Mouse (Mus musculus) heart, embryonic 11.5 days (tissue): ENCODE measurements around the gene Shank3. TPM values are rescaled to one million over a fixed set of nuclear protein-coding genes. Genes with fewer than 3 reads are reported as not detected.

Source experiments
- ATAC-seq: fragments of 200-750 bp; cut with Nextera tagmentation; replicated peaks from 2 replicates; pipeline ENCODE4 v1.8.0; 2017; ENCODE audit warnings: moderate library complexity; ENCODE audit not compliant: insufficient number of reproducible peaks, low FRiP score, low TSS enrichment
- H3K27ac ChIP-seq: fragments of 300-500 bp; sonication (generic); 2 replicates; pipeline ENCODE4 v1.5.1; 2014; ENCODE audit warnings: mild to moderate bottlenecking, low read depth, low read length
- H3K27me3 ChIP-seq: fragments of 300-500 bp; sonication (generic); 2 replicates; pipeline ENCODE4 v1.6.1; 2014; ENCODE audit warnings: mild to moderate bottlenecking, low read length, mixed read lengths; ENCODE audit not compliant: control insufficient read depth, insufficient read depth
- H3K36me3 ChIP-seq: fragments of 300-500 bp; sonication (generic); 2 replicates; pipeline ENCODE4 v1.6.1; 2014; ENCODE audit warnings: mild to moderate bottlenecking, low read length, moderate library complexity, mixed read lengths; ENCODE audit not compliant: control insufficient read depth, insufficient read depth
- H3K4me1 ChIP-seq: fragments of 300-500 bp; sonication (generic); 2 replicates; pipeline ENCODE4 v1.6.1; 2014; ENCODE audit warnings: low read length; ENCODE audit not compliant: control insufficient read depth, insufficient read depth
- H3K4me2 ChIP-seq: fragments of 300-500 bp; sonication (generic); 2 replicates; pipeline ENCODE4 v1.6.1; 2014; ENCODE audit warnings: mild to moderate bottlenecking, moderate library complexity
- H3K4me3 ChIP-seq: fragments of 300-500 bp; sonication (generic); 2 replicates; pipeline ENCODE4 v1.5.1; 2014; ENCODE audit warnings: low read depth, low read length
- H3K9ac ChIP-seq: fragments of 300-500 bp; sonication (generic); 2 replicates; pipeline ENCODE4 v1.6.1; 2014; ENCODE audit warnings: mild to moderate bottlenecking, low read depth, low read length, moderate library complexity
- H3K9me3 ChIP-seq: fragments of 300-500 bp; sonication (generic); replicated peaks from 2 replicates; pipeline ENCODE4 v1.6.1; 2016; ENCODE audit warnings: low read length; ENCODE audit not compliant: control insufficient read depth
- WGBS: fragments of 180-500 bp; shearing (Covaris S2); extraction: QIAGEN DNeasy Blood & Tissue Kit; methylation state at CpG from one replicate; pipeline ENCODE4 v1.1.7; 2014; ENCODE audit not compliant: insufficient replicate concordance; 5-methylcytosine and 5-hydroxymethylcytosine counted together
- polyA plus RNA-seq: library from polyadenylated mRNA; unstranded; fragments of >200 nt; fragmentation: Nextera tagmentation; extraction: Ambion mirVana; gene quantifications from 2 replicates; pipeline ENCODE4 v1.2.1, GENCODE M21; 2014

The Shank3 gene
- polyA plus RNA-seq, 1 experiment from 2014 or later = 2.7 TPM

DNA sequence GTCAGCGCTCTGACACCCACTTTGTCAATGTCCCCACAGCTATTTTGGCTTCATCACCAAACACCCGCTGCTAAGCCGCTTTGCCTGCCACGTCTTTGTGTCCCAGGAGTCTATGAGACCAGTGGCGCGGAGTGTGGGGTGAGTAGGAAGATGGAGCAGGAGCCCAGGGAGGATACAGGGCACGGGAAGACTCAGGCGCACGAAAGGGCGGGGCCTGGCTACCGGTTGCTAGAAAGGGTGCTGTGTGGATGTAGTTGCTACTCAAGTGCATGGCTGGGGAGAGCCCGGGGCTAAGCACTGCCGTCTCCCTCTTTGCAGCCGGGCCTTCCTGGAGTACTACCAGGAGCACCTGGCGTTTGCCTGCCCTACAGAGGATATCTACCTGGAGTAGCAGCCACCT lies 38.1 kb upstream of the Shank3 start:
- ATAC-seq = no peak
- Histone ChIP-seq H3K4me1 (no peaks in the 10 kb centered on the region), H3K4me2 (no peak overlapping the region), H3K9me3 (no peaks in the 10 kb centered on the region), H3K4me3 (no peak overlapping the region), H3K27ac (no peak overlapping the region), H3K9ac (no peak overlapping the region), H3K36me3 (no peaks in the 10 kb centered on the region), H3K27me3 (peaks cover 30% of the 10 kb centered on the region)
- WGBS = 68% methylated on average over 15 of the region's 15 CpGs

DNA sequence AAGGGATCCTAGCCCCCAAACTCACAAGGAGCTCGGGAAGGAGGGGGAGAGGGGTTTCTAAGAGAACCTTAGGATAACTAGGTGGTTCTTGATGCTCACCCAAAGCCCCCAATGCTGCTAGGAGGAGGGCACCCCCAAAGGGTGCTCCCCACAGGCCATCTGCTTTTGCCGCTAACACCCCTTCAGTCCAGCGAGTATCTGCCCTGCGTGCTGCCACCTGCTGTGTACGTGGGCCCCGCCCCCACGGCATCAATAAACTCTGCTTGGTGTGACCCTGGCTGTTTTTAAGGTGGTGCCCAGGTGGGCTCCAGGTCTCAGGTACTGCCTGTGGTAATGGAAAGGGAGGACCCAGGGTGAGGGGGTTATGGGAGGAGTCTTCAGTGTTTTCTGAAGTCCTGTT lies 37.2 kb upstream of the Shank3 start:
- Histone ChIP-seq H3K4me1 (no peaks in the 10 kb centered on the region), H3K9me3 (no peaks in the 10 kb centered on the region), H3K4me2 (no peak overlapping the region), H3K27me3 (peaks cover 22% of the 10 kb centered on the region), H3K4me3 (no peak overlapping the region), H3K36me3 (no peaks in the 10 kb centered on the region), H3K27ac (no peak overlapping the region), H3K9ac (no peak overlapping the region)
- no peak for ATAC-seq
- 60% methylated on average over 7 of the region's 7 CpGs for WGBS

DNA sequence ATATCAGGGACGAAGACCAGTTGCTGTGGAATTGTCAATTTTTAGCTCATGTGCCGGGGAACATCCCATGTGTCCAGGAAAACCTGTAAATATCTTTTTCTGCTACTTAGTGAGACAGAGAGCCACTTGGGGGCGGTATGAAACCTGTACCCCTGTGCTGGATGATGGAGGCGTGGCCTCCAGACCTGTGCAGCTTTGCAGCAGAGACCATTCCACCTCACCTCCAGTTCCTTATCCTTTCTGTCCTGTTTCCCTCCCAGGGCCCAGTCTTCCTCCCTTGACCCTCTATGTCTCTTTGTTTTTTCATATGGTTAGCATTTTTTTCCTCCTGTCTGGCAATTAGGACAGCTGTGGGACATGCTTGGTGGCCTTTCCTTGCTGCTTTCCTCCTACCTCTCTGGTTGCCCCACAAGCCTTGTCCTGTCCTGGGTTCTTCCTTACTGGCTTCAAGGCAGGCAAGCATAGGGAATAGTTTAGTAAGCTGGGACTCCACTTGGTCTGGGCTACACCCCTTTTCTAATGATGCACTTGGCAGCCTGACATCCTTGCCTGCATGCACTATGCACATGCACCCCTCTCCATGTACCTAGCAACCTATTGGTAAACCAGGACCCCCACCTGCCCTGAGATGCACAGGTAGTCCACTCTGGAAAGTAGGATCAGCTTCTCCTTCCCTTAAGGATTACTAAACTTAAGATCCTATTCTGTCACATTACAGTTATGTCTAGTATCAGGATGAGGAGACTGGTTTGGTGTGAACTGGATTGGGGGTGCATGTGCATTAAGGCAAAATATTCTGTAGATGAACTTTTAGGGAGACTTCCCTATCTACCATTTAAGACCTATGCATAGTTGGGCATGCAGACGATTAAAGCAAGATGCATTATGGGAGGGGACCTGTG lies 35.8 kb upstream of the Shank3 start:
- no peak for ATAC-seq
- Histone ChIP-seq H3K9ac (no peak overlapping the region), H3K4me3 (no peak overlapping the region), H3K27me3 (peaks cover 12% of the 10 kb centered on the region), H3K36me3 (no peaks in the 10 kb centered on the region), H3K27ac (no peak overlapping the region), H3K4me1 (no peaks in the 10 kb centered on the region), H3K4me2 (no peak overlapping the region), H3K9me3 (no peaks in the 10 kb centered on the region)
- 45% methylated on average over 5 of the region's 5 CpGs for WGBS

DNA sequence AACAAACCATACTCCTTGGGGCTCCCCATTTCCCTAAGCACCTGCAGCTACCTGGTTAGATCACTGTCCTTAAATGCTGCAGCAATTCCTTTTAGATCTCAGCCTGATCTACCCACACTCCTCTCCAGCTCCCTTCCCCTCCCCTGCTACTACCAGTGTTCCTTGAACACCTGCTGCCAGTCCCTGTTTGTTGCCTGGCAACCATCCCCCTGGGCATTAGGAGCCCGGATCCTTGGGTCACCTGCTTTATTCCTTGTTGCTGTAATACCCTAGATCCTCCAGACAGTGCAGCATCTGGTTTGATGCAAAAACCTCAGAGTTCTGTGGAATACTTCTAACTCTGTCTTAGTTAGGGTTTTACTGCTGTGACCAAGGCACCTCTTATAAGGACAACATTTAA lies 34.4 kb upstream of the Shank3 start:
- Histone ChIP-seq H3K36me3 (no peaks in the 10 kb centered on the region), H3K27ac (no peak overlapping the region), H3K9ac (no peak overlapping the region), H3K4me1 (no peaks in the 10 kb centered on the region), H3K4me2 (no peak overlapping the region), H3K4me3 (no peak overlapping the region), H3K27me3 (peaks cover 9% of the 10 kb centered on the region), H3K9me3 (no peaks in the 10 kb centered on the region)
- no peak for ATAC-seq
- WGBS = 10% methylated on average over 1 of the region's 1 CpGs

DNA sequence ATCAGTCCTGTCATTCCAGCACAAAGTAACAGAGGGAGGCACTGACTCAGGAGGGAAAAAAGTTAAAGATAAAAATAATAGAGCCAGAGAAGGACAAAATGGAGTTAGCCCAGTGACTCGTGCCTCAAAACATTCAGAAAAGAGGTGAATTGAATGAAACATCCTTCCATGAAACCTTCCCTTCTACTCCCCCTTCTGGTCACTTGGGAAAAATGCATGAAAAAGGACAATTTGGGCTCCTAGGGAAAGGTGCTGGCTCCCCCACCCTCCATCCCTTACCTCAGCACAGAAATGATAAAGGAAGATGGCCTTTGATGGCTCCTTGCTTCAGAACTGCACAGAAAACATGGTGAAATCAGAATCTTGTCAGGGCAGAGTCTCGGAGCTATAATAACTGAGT lies 30.8 kb upstream of the Shank3 start:
- no peak overlapping the region for H3K4me2 ChIP-seq
- H3K4me1 ChIP-seq = no peaks in the 10 kb centered on the region
- no peak overlapping the region for H3K4me3 ChIP-seq
- no peaks in the 10 kb centered on the region for H3K9me3 ChIP-seq
- no peak overlapping the region for H3K27ac ChIP-seq
- no peaks in the 10 kb centered on the region for H3K36me3 ChIP-seq
- no peaks in the 10 kb centered on the region for H3K27me3 ChIP-seq
- ATAC-seq = no peak
- H3K9ac ChIP-seq = no peak overlapping the region
- 23% methylated on average over 2 of the region's 2 CpGs for WGBS

DNA sequence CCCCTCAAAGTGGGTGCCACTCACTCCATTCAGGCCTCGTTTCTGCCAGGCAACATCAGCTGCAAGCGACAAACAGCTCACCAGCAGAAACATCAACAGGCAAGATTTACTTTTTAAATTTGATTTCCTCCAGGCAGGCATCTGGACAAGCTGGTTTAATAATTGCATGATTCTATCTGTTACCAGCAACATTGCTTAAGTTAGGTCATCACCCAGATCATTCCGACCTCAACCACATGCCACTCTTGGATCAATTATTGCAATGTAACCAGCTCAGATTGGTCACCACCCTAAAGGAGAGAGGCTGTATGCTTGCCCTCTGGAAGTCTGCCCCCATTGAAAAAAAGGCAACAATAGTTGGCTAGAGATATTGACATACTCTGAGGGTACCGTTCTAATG lies 27.9 kb upstream of the Shank3 start:
- Histone ChIP-seq H3K27me3 (no peaks in the 10 kb centered on the region), H3K36me3 (no peaks in the 10 kb centered on the region), H3K4me1 (peaks cover 4% of the 10 kb centered on the region; the same call in 1 of the 2 replicates), H3K4me2 (no peak overlapping the region), H3K27ac (no peak overlapping the region), H3K9me3 (no peaks in the 10 kb centered on the region), H3K4me3 (no peak overlapping the region), H3K9ac (no peak overlapping the region)
- no peak for ATAC-seq
- WGBS = 73% methylated on average over 4 of the region's 4 CpGs

DNA sequence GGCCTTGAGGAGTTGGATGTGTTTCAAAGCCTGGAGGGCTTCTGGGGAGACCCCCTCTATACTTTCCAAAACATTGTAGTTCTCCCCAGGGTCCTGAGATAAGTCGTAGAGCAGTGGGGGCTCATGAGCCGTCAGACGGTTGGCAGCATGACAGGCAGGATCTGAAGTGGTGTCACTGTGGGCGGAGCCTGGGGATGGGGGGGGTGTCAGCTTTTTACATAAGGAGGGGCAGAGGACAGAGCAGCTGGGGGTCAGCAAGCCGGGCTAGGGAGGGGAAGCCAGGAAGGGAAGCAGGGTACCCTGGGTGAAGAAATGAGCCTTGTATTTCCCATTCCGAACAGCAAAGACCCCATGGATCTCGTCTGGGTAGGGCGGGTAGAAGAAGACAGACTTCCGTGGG lies 26.1 kb upstream of the Shank3 start:
- 73% methylated on average over 9 of the region's 9 CpGs for WGBS
- peaks cover 9% of the 10 kb centered on the region for H3K4me1 ChIP-seq
- H3K9me3 ChIP-seq = no peaks in the 10 kb centered on the region
- no peak for ATAC-seq
- no peaks in the 10 kb centered on the region for H3K36me3 ChIP-seq
- no peak overlapping the region for H3K27ac ChIP-seq
- no peak overlapping the region for H3K4me3 ChIP-seq
- H3K27me3 ChIP-seq = no peaks in the 10 kb centered on the region
- H3K4me2 ChIP-seq = no peak overlapping the region
- H3K9ac ChIP-seq = no peak overlapping the region

DNA sequence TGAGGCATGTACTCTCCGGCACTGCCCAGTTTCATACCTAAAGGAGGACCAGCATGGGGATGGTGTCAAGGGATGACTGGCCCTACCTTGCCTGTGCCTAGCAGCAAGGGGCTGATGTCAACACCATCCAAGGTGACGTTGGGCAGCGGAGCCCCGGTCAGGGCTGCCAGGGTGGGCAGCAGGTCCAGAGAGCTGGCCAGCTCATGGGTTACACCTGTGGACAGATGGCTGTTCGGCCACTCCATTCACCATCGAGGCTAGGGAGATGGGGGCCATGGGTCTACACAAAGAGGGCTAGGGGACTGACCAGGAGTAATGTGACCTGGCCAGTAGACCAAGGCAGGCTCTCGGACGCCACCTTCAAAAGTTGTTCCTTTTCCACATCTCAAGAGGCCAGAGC lies 25.5 kb upstream of the Shank3 start:
- no peaks in the 10 kb centered on the region for H3K27me3 ChIP-seq

More for the DNA sequence above, 25.5 kb upstream of the Shank3 start:
- no peak for ATAC-seq
- no peak overlapping the region for H3K4me2 ChIP-seq
- 92% methylated on average over 8 of the region's 8 CpGs for WGBS
- H3K9ac ChIP-seq = no peak overlapping the region
- H3K4me1 ChIP-seq = peaks cover 9% of the 10 kb centered on the region
- no peaks in the 10 kb centered on the region for H3K9me3 ChIP-seq
- no peak overlapping the region for H3K27ac ChIP-seq
- no peak overlapping the region for H3K4me3 ChIP-seq
- no peaks in the 10 kb centered on the region for H3K36me3 ChIP-seq
